Mouse (Mus musculus) stomach, postnatal 0 days (tissue): Measurements from ENCODE around the gene Snrnp35.

Source experiments
- CTCF ChIP-seq: IDR thresholded peaks from 2 replicates; pipeline ENCODE4 v1.5.1; 2016; ENCODE audit warnings: antibody characterized with exemption, low read depth, mild to moderate bottlenecking, moderate library complexity
- EP300 ChIP-seq: optimal IDR thresholded peaks from 2 replicates; pipeline ENCODE3; 2016; ENCODE audit warnings: antibody characterized with exemption

- no peak for TF ChIP-seq CTCF
- TF ChIP-seq EP300: no peak
These were observed 15.4 kb downstream of the Snrnp35 start for GRCm38 (mm10) chr5:124498221-124498876.
